Mouse (Mus musculus) embryonic facial prominence, embryonic 11.5 days (tissue): ENCODE measurements at regions not wholly inside any gene's neighbourhood (a gene's known extent, or its start where the extent isn't known, plus 50 kb on each side); places are given as distances from the start of the nearest gene placed in this dataset. TPM values are rescaled to one million over a fixed set of nuclear protein-coding genes. Genes with fewer than 3 reads are reported as not detected.
A peak's percentile ranks its signal among the peaks of the same experiment; 100 is the strongest.

Experiments used
- ATAC-seq: fragments of 200-750 bp; cut with Nextera tagmentation; replicated peaks from 2 replicates; pipeline ENCODE4 v1.8.0; 2017; ENCODE audit warnings: low read depth; ENCODE audit not compliant: insufficient number of reproducible peaks, low FRiP score, low TSS enrichment
- DNase-seq: peaks from one replicate; pipeline ENCODE4 v3.0.0-alpha.2; 2015; ENCODE audit warnings: low spot score
- H3K27ac ChIP-seq: fragments of 300-500 bp; sonication (generic); replicated peaks from 2 replicates; pipeline ENCODE4 v1.5.1; 2014; ENCODE audit warnings: mild to moderate bottlenecking, low read depth, low read length, control low read depth
- H3K27me3 ChIP-seq: fragments of 300-500 bp; sonication (generic); 2 replicates; pipeline ENCODE4 v1.6.1; 2014; ENCODE audit warnings: mild to moderate bottlenecking, low read length, moderate library complexity, mixed read lengths; ENCODE audit not compliant: control insufficient read depth, insufficient read depth
- H3K36me3 ChIP-seq: fragments of 300-500 bp; sonication (generic); replicated peaks from 2 replicates; pipeline ENCODE4 v1.6.1; 2014; ENCODE audit warnings: low read depth, mild to moderate bottlenecking, low read length, moderate library complexity, mixed read lengths; ENCODE audit not compliant: control insufficient read depth, insufficient read depth
- H3K4me1 ChIP-seq: fragments of 300-500 bp; sonication (generic); 2 replicates; pipeline ENCODE4 v1.6.1; 2014; ENCODE audit warnings: low read length, mixed read lengths; ENCODE audit not compliant: control insufficient read depth, insufficient read depth
- H3K4me2 ChIP-seq: fragments of 300-500 bp; sonication (generic); 2 replicates; pipeline ENCODE4 v1.6.1; 2014; ENCODE audit warnings: low read depth, mild to moderate bottlenecking, control low read depth, low read length, moderate library complexity
- H3K4me3 ChIP-seq: fragments of 300-500 bp; sonication (generic); 2 replicates; pipeline ENCODE4 v1.5.1; 2014; ENCODE audit warnings: low read depth, low read length, control low read depth
- H3K9ac ChIP-seq: fragments of 300-500 bp; sonication (generic); replicated peaks from 2 replicates; pipeline ENCODE4 v1.6.1; 2014; ENCODE audit warnings: mild to moderate bottlenecking, control low read depth, low read length
- H3K9me3 ChIP-seq: fragments of 300-500 bp; sonication (generic); replicated peaks from 2 replicates; pipeline ENCODE4 v1.6.1; 2016; ENCODE audit warnings: mild to moderate bottlenecking, low read length, inconsistent platforms, mixed read lengths; ENCODE audit not compliant: control insufficient read depth
- WGBS: fragments of 180-500 bp; shearing (Covaris S2); extraction: QIAGEN DNeasy Blood & Tissue Kit; methylation state at CpG from one replicate; pipeline ENCODE4 v1.1.7; 2014; 5-methylcytosine and 5-hydroxymethylcytosine counted together
- microRNA-seq: library from miRNA; unstranded; fragments of <30 nt; microRNA quantifications from one replicate; pipeline ENCODE4, GENCODE M21; 2016; ENCODE audit warnings: borderline number of aligned reads

DNA sequence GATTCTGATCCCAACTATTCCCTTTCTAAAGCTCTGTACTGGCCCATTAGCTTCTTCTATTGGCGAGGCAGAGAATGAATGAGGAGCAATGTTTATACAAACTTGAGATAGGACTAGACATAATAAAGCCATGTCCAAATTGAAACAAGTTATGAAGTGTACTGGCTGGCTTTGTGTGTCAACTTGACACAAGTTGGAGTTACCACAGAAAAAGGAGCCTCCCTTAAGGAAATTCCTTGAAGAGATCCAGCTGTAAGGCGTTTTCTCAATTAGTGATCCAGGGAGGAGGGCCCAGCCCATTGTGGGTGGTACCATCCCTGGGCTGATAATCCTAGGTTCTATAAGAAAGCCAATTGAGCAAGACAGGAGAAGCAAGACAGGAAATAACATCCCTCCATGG lies 135.9 kb upstream of the Cr2 start:
- Histone ChIP-seq H3K27me3 (no peaks in the 10 kb centered on the region), H3K9ac (no peak overlapping the region), H3K27ac (no peak overlapping the region), H3K4me3 (no peak overlapping the region), H3K9me3 (no peaks in the 10 kb centered on the region), H3K36me3 (no peaks in the 10 kb centered on the region), H3K4me2 (no peak overlapping the region), H3K4me1 (no peaks in the 10 kb centered on the region)
- ATAC-seq (no peak), DNase-seq (no peak)
- 58% methylated on average over 2 of the region's 2 CpGs for WGBS

DNA sequence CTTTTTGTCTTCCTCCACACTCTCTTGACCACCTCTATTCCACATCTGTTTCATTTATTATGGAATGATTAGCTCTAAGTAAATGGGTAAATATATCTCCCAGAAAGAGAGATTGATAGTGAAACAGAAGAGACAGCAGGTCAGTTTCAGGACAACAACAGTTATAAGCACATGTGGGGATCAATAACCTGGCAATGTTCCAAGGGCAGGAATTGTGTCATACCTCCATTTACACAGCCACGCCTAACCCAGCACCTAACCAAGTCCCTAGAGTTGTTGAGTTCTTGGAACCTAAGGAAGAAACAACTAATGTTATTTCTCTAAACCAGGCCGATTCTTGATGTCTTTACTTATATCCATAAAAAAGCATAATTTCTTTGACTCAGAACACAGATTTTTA lies 108.6 kb upstream of the Cr2 start:
- H3K27ac ChIP-seq = no peak overlapping the region
- no peaks in the 10 kb centered on the region for H3K9me3 ChIP-seq
- WGBS = 80% methylated on average over 2 of the region's 2 CpGs
- no peak for ATAC-seq
- no peaks in the 10 kb centered on the region for H3K36me3 ChIP-seq
- no peaks in the 10 kb centered on the region for H3K27me3 ChIP-seq
- H3K4me3 ChIP-seq = no peak overlapping the region
- DNase-seq = no peak
- H3K4me2 ChIP-seq = no peak overlapping the region
- H3K9ac ChIP-seq = no peak overlapping the region
- no peaks in the 10 kb centered on the region for H3K4me1 ChIP-seq

GRCm38 (mm10) chr1:195241496-195241895 lies 65.0 kb upstream of the Cr2 start:
- H3K27me3 ChIP-seq = no peaks in the 10 kb centered on the region
- no peak for ATAC-seq
- no peak overlapping the region for H3K4me2 ChIP-seq
- DNase-seq = peak; percentile 100
- no peaks in the 10 kb centered on the region for H3K9me3 ChIP-seq
- H3K9ac ChIP-seq = no peak overlapping the region
- no peaks in the 10 kb centered on the region for H3K36me3 ChIP-seq
- no peak overlapping the region for H3K4me3 ChIP-seq
- no peak overlapping the region for H3K27ac ChIP-seq
- 6% methylated on average over 30 of the region's 30 CpGs for WGBS
- no peaks in the 10 kb centered on the region for H3K4me1 ChIP-seq

DNA sequence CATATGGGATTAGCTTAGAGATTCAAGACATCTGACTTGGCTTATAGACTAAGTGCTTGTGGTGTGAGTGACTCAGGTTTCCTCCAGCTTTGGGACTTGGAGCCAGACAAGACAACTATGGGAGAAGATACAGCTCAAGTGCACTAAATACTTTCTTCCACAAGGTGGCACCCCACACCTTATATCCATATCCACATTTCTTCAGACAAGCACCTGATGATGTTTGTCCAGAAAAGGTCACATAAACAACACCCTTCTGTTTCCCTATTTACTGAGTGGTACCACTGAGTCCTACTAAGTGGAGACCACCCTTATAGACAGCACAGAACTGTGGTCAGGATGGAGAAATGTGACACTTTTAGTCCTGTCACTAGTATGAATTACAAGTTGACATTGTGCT lies 56.1 kb upstream of the Cr2 start:
- Histone ChIP-seq H3K36me3 (no peaks in the 10 kb centered on the region), H3K27me3 (no peaks in the 10 kb centered on the region), H3K9ac (no peak overlapping the region), H3K9me3 (no peaks in the 10 kb centered on the region), H3K27ac (no peak overlapping the region), H3K4me1 (no peaks in the 10 kb centered on the region), H3K4me3 (no peak overlapping the region), H3K4me2 (no peak overlapping the region)
- DNase-seq (peak; percentile 67), ATAC-seq (peak; percentile 59; the same call in 1 of the 2 replicates)

DNA sequence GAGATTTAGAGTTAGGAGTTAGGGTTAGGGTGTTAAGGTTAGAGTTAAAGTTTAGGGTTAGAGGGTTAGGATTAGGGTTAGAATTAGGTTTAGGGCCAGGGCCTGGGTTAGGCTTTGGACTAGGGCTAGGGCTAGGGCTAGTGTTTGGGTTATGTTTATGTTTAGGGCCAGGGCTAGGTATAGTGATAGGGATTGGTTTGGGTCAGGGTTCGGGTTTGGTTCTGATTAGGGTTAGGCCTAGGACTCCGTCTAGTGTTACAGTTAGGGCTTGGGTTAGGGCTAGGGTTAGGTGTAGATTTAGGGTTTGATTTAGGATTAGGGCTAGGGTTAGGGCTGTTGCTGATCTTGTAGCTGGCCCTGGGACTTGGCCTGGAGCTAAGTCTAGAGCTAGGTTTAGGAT lies 50.5 kb upstream of the Cr2 start:
- 75% methylated on average over 2 of the region's 2 CpGs for WGBS
- peak; percentile 56; the same call in 1 of the 2 replicates for ATAC-seq

More for the DNA sequence above, 50.5 kb upstream of the Cr2 start:
- no peak for DNase-seq
- Histone ChIP-seq H3K4me2 (no peak overlapping the region), H3K27me3 (no peaks in the 10 kb centered on the region), H3K9me3 (no peaks in the 10 kb centered on the region), H3K9ac (no peak overlapping the region), H3K4me1 (no peaks in the 10 kb centered on the region), H3K27ac (no peak overlapping the region), H3K36me3 (no peaks in the 10 kb centered on the region), H3K4me3 (no peak overlapping the region)

Small RNA genes lying in the stretch of these regions (microRNA-seq; reads per million reads assigned to microRNA genes)
- gene Gm24802 = not detected
